Mouse (Mus musculus) midbrain, embryonic 16.5 days (tissue): ENCODE data around the gene Spire2. TPM values are rescaled to one million over a fixed set of nuclear protein-coding genes. Genes with fewer than 3 reads are reported as not detected.
"Not testable (repeated sequence)": the region's sequence is repeated elsewhere in the genome, so short reads cannot be mapped to it uniquely, and the experiment has no call there.

ENCODE experiments used
- ATAC-seq: fragments of 200-750 bp; cut with Nextera tagmentation; 2 replicates; pipeline ENCODE4 v1.8.0; 2017; ENCODE audit warnings: moderate TSS enrichment
- H3K27ac ChIP-seq: fragments of 300-500 bp; sonication (generic); 2 replicates; pipeline ENCODE4 v1.5.1; 2014; ENCODE audit warnings: mild to moderate bottlenecking, low read length, mixed read lengths
- H3K27me3 ChIP-seq: fragments of 300-500 bp; sonication (generic); 2 replicates; pipeline ENCODE4 v1.6.1; 2014; ENCODE audit warnings: low read depth, low read length, mixed read lengths; ENCODE audit not compliant: control insufficient read depth, insufficient read depth
- H3K36me3 ChIP-seq: fragments of 300-500 bp; sonication (generic); 2 replicates; pipeline ENCODE4 v1.6.1; 2014; ENCODE audit warnings: mild to moderate bottlenecking, low read length, moderate library complexity, mixed read lengths; ENCODE audit not compliant: control insufficient read depth, insufficient read depth
- H3K4me1 ChIP-seq: fragments of 300-500 bp; sonication (generic); 2 replicates; pipeline ENCODE4 v1.6.1; 2014; ENCODE audit warnings: mild to moderate bottlenecking, low read length, mixed read lengths; ENCODE audit not compliant: control insufficient read depth, insufficient read depth
- H3K4me2 ChIP-seq: fragments of 300-500 bp; sonication (generic); 2 replicates; pipeline ENCODE4 v1.6.1; 2014; ENCODE audit warnings: mild to moderate bottlenecking, low read length, mixed read lengths
- H3K4me3 ChIP-seq: fragments of 300-500 bp; sonication (generic); 2 replicates; pipeline ENCODE4 v1.5.1; 2014; ENCODE audit warnings: low read depth, mild to moderate bottlenecking, low read length, moderate library complexity, mixed read lengths
- H3K9ac ChIP-seq: fragments of 300-500 bp; sonication (generic); 2 replicates; pipeline ENCODE4 v1.6.1; 2014; ENCODE audit warnings: low read depth, low read length, mixed read lengths
- H3K9me3 ChIP-seq: fragments of 300-500 bp; sonication (generic); replicated peaks from 2 replicates; pipeline ENCODE4 v1.6.1; 2014; ENCODE audit warnings: mild to moderate bottlenecking, low read length, mixed read lengths; ENCODE audit not compliant: control insufficient read depth, poor library complexity, severe bottlenecking
- WGBS: fragments of 180-500 bp; shearing (Covaris S2); extraction: QIAGEN DNeasy Blood & Tissue Kit; methylation state at CpG from one replicate; pipeline ENCODE4 v1.1.7; 2014; 5-methylcytosine and 5-hydroxymethylcytosine counted together
- polyA plus RNA-seq: library from polyadenylated mRNA; unstranded; fragments of >200 nt; fragmentation: Nextera tagmentation; extraction: Ambion mirVana; gene quantifications from 2 replicates; pipeline ENCODE4 v1.2.1, GENCODE M21; 2015

Gene Spire2
- polyA plus RNA-seq, 1 experiment from 2014 or later, result 39.1 TPM

DNA sequence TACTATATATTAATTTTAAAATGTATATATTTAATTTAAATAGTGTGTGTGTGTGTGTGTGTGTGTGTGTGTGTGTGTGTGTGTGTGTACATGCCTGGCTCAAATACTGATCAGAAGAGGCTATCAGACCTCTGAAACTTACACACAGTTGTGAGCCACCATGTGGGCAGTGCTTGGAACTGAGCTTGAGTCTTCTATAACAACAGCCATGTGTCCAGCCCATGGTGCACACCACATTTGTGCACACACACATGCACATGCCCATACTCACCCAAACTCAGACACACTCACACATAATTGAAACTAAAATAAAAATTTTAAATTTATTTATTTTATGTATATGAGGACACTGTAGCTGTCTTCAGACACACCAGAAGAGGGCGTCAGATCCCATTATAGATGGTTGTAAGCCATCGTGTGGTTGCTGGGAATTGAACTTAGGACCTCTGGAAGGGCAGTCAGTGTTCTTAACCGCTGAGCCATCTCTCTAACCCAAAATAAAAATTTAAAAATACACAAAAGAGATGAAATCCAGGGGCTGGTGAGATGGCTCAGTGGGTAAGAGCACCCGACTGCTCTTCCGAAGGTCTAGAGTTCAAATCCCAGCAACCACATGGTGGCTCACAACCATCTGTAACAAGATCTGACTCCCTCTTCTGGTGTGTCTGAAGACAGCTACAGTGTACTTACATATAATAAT, 82.6 kb downstream of the Spire2 start:
- ATAC-seq, H3K27ac ChIP-seq, H3K27me3 ChIP-seq, H3K9me3 ChIP-seq, H3K9ac ChIP-seq: not testable (repeated sequence)
- Histone ChIP-seq H3K4me3 (peak overlapping the region; percentile 93), H3K4me2 (peak overlapping the region; percentile 99), H3K4me1 (peaks cover 26% of the 10 kb centered on the region), H3K36me3 (peaks cover 16% of the 10 kb centered on the region)
- WGBS, result 78% methylated on average over 5 of the region's 5 CpGs

DNA sequence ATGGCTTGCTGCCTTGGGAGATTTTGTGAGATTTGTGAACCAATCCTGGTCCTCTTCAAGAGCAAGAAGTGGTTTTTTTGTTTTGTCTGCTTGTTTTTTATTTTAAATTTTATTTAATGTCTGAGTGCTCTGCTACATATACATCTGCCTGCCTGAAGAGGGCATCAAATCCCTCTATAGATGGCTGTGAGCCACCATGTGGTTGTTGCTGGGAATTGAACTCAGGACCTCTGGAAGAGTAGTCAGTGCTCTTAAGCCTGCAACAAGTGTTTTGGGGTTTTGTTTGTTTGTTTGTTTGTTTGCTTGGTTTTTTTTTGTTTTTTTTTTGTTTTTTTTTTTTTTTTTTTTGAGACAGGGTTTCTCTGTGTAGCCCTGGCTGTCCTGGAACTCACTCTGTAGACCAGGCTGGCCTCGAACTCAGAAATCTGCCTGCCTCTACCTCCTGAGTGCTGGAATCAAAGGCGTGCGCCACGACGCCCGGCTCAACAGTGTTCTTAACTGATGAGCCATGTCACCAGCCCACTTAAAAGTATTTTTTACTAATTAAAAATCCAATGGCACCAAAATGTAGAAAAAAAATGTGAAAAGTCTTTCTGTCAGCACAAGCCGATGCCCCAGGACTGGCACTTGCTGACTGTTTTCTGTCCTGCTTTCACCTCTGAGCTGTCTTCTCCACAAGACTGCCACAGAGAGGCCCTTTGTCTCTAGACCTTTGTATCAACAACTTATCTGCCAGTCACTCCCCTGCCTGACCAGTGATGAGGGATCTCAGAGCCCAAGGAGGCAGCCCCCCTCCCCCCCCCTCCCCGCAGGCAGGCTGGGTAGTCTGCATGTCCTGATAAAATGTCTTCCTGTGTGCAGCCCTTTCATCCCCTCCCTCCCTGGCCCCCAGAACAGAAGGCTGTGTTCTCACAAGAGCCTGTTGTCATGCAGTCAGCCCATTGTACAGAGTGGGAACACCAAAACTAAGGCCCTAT, 83.7 kb downstream of the Spire2 start:
- 86% methylated on average over 8 of the region's 8 CpGs for WGBS
- ATAC-seq, result no peak
- Histone ChIP-seq H3K9ac (0 out of 2 replicates have a peak overlapping the region, but pooled peaks have one; percentile 17), H3K36me3 (peaks cover 24% of the 10 kb centered on the region), H3K9me3 (no peaks in the 10 kb centered on the region), H3K27ac (no peak overlapping the region), H3K4me3 (peak overlapping the region; percentile 18; the same call in 1 of the 2 replicates), H3K4me1 (peaks cover 26% of the 10 kb centered on the region), H3K4me2 (peak overlapping the region; percentile 99), H3K27me3 (no peaks in the 10 kb centered on the region)

DNA sequence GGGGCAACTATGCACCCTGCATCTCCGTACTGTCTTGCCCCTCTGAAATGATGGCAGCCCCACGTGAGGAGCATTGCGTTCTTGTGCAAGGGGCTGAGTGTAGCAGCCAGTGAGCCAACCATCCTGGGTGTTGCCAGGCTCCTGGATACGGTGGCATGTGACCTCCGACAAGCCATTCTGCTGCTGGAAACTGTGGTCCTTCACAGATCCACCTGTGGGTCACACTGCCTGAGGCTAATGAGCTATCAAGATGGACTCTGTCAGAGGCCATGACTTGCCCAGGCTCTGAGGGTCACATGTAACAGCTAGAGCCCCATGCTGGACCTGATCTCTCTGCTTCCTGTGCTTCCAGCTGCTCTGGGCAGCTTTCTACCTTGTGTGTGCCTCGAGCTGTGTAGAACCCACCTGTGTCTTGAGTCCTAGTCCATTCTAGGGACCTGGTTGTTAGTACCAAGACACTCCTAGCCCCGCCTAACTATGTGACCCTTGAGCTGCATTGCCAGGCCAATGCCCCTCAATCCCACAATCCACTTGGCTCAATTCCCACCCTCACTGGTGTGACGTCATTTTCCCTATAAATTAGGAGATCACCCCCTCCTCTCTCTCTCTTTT, 84.5 kb downstream of the Spire2 start:
- 76% methylated on average over 8 of the region's 8 CpGs for WGBS
- no peaks in the 10 kb centered on the region for H3K27me3 ChIP-seq
- H3K27ac ChIP-seq, result no peak overlapping the region
- no peak for ATAC-seq
- no peak overlapping the region for H3K4me3 ChIP-seq
- peaks cover 29% of the 10 kb centered on the region for H3K36me3 ChIP-seq
- H3K4me1 ChIP-seq, result peaks cover 26% of the 10 kb centered on the region
- no peaks in the 10 kb centered on the region for H3K9me3 ChIP-seq
- H3K9ac ChIP-seq, result 0 out of 2 replicates have a peak overlapping the region, but pooled peaks have one; percentile 17
- H3K4me2 ChIP-seq, result peak overlapping the region; percentile 99

Other genes starting within 250 kb of the Spire2 start
- gene Rpl13, start 230.4 kb upstream of the Spire2 start, polyA plus RNA-seq, result 639 and 669 TPM in 2 replicates
- gene Cpne7, start 215.3 kb upstream of the Spire2 start, polyA plus RNA-seq, result 10.1 and 17.1 TPM in 2 replicates
- gene Sult5a1, start 174.4 kb upstream of the Spire2 start, polyA plus RNA-seq, result 0.40 and 0.42 TPM in 2 replicates
- gene Dpep1, start 146.5 kb upstream of the Spire2 start, polyA plus RNA-seq, result 0.14 and 0.40 TPM in 2 replicates
- 231 and 232 TPM in 2 replicates for gene Chmp1a, start 120.0 kb upstream of the Spire2 start, polyA plus RNA-seq
- gene Spata33, start 119.9 kb upstream of the Spire2 start, polyA plus RNA-seq, result 7.0 and 8.5 TPM in 2 replicates
- gene Cdk10, start 107.9 kb upstream of the Spire2 start, polyA plus RNA-seq, result 53.8 and 54.4 TPM in 2 replicates
- 8.2 and 12.1 TPM in 2 replicates for gene Spata2l, start 96.5 kb upstream of the Spire2 start, polyA plus RNA-seq
- gene Zfp276, start 78.5 kb upstream of the Spire2 start, polyA plus RNA-seq, result 24.3 and 24.4 TPM in 2 replicates
- gene Vps9d1, start 78.4 kb upstream of the Spire2 start, polyA plus RNA-seq, result 63.8 and 69.0 TPM in 2 replicates
- 5.0 and 5.4 TPM in 2 replicates for gene Fanca, start 14.1 kb upstream of the Spire2 start, polyA plus RNA-seq
- 338 and 394 TPM in 2 replicates for gene Tcf25, start 41.0 kb downstream of the Spire2 start, polyA plus RNA-seq
- gene Mc1r, start 74.4 kb downstream of the Spire2 start, polyA plus RNA-seq, result 0.08 and 0.11 TPM in 2 replicates
- 2,090 and 2,148 TPM in 2 replicates for gene Tubb3, start 78.7 kb downstream of the Spire2 start, polyA plus RNA-seq
- gene Def8, start 90.8 kb downstream of the Spire2 start, polyA plus RNA-seq, result 45.4 and 49.5 TPM in 2 replicates
- 55.3 and 58.6 TPM in 2 replicates for gene Afg3l1, start 145.2 kb downstream of the Spire2 start, polyA plus RNA-seq
- 95.9 and 103 TPM in 2 replicates for gene Dbndd1, start 182.8 kb downstream of the Spire2 start, polyA plus RNA-seq
- 43.9 and 48.2 TPM in 2 replicates for gene Gas8, start 186.1 kb downstream of the Spire2 start, polyA plus RNA-seq